Mouse (Mus musculus) adrenal gland, adult 8-10 months (tissue): ENCODE data around the gene Glud1. TPM values are rescaled to one million over a fixed set of nuclear protein-coding genes. Genes with fewer than 3 reads are reported as not detected.
"Not testable (repeated sequence)": the region's sequence is repeated elsewhere in the genome, so short reads cannot be mapped to it uniquely, and the experiment has no call there.

Experiments used
- DNase-seq: peaks from one replicate; pipeline ENCODE4 v3.0.0; 2022
- total RNA-seq, 4 experiments: library from RNA; stranded (reverse); gene quantifications; 2 replicates each; pipeline ENCODE4 v1.2.4; 2022

Glud1 gene
- total RNA-seq, 4 experiments from 2014 or later, result 213 to 238 (median 225) TPM

GRCm38 (mm10) chr14:34353326-34353725 lies 42.8 kb downstream of the Glud1 start:
- DNase-seq, result no peak

- no peak for DNase-seq
Measured at GRCm38 (mm10) chr14:34354456-34354855, 43.9 kb downstream of the Glud1 start.

- no peak for DNase-seq
Measured at GRCm38 (mm10) chr14:34355301-34355700, 44.8 kb downstream of the Glud1 start, which contains the start of gene Fam25c. Gene Fam25c (minus strand): TSS chr14:34355433.

GRCm38 (mm10) chr14:34357671-34358455 lies 47.3 kb downstream of the Glud1 start:
- DNase-seq, result no peak

GRCm38 (mm10) chr14:34359676-34360244 lies 49.2 kb downstream of the Glud1 start:
- no peak for DNase-seq

GRCm38 (mm10) chr14:34360251-34360650 lies 49.7 kb downstream of the Glud1 start:
- DNase-seq, result no peak

GRCm38 (mm10) chr14:34362135-34362534 lies 51.6 kb downstream of the Glud1 start:
- no peak for DNase-seq

- DNase-seq, result peak; percentile 78
Measured at GRCm38 (mm10) chr14:34362726-34363445, 52.4 kb downstream of the Glud1 start.

GRCm38 (mm10) chr14:34363490-34364253 lies 53.1 kb downstream of the Glud1 start:
- DNase-seq, result peak; percentile 87

GRCm38 (mm10) chr14:34364254-34365146 lies 54.0 kb downstream of the Glud1 start:
- DNase-seq, result not testable (repeated sequence)

GRCm38 (mm10) chr14:34365147-34365507 lies 54.6 kb downstream of the Glud1 start:
- no peak for DNase-seq

GRCm38 (mm10) chr14:34370203-34370602 lies 59.7 kb downstream of the Glud1 start:
- DNase-seq, result no peak

GRCm38 (mm10) chr14:34370921-34371320 lies 60.4 kb downstream of the Glud1 start:
- DNase-seq, result no peak

- no peak for DNase-seq
Measured at GRCm38 (mm10) chr14:34371763-34372162, 61.2 kb downstream of the Glud1 start.

GRCm38 (mm10) chr14:34372646-34373045 lies 62.1 kb downstream of the Glud1 start:
- DNase-seq, result no peak

- no peak for DNase-seq
Measured at GRCm38 (mm10) chr14:34373581-34373980, 63.1 kb downstream of the Glud1 start.

- DNase-seq, result no peak
Measured at GRCm38 (mm10) chr14:34374577-34374976, 64.0 kb downstream of the Glud1 start, which contains the start of gene Sncg. Gene Sncg (minus strand): TSS chr14:34374789.

- no peak for DNase-seq
Measured at GRCm38 (mm10) chr14:34375415-34375904, 64.9 kb downstream of the Glud1 start, which contains the start of gene Mmrn2. Gene Mmrn2 (plus strand): TSS chr14:34375465.

GRCm38 (mm10) chr14:34375941-34376340 lies 65.4 kb downstream of the Glud1 start:
- no peak for DNase-seq

- DNase-seq, result no peak
Measured at GRCm38 (mm10) chr14:34377121-34377520, 66.6 kb downstream of the Glud1 start.
